Mouse (Mus musculus) heart, embryonic 11.5 days (tissue): ENCODE data around the gene Zcwpw1. TPM values are rescaled to one million over a fixed set of nuclear protein-coding genes. Genes with fewer than 3 reads are reported as not detected.

Source experiments
- ATAC-seq: fragments of 200-750 bp; cut with Nextera tagmentation; replicated peaks from 2 replicates; pipeline ENCODE4 v1.8.0; 2017; ENCODE audit warnings: moderate library complexity; ENCODE audit not compliant: insufficient number of reproducible peaks, low FRiP score, low TSS enrichment
- H3K27ac ChIP-seq: fragments of 300-500 bp; sonication (generic); 2 replicates; pipeline ENCODE4 v1.5.1; 2014; ENCODE audit warnings: mild to moderate bottlenecking, low read depth, low read length
- H3K27me3 ChIP-seq: fragments of 300-500 bp; sonication (generic); 2 replicates; pipeline ENCODE4 v1.6.1; 2014; ENCODE audit warnings: mild to moderate bottlenecking, low read length, mixed read lengths; ENCODE audit not compliant: control insufficient read depth, insufficient read depth
- H3K36me3 ChIP-seq: fragments of 300-500 bp; sonication (generic); 2 replicates; pipeline ENCODE4 v1.6.1; 2014; ENCODE audit warnings: mild to moderate bottlenecking, low read length, moderate library complexity, mixed read lengths; ENCODE audit not compliant: control insufficient read depth, insufficient read depth
- H3K4me1 ChIP-seq: fragments of 300-500 bp; sonication (generic); 2 replicates; pipeline ENCODE4 v1.6.1; 2014; ENCODE audit warnings: low read length; ENCODE audit not compliant: control insufficient read depth, insufficient read depth
- H3K4me2 ChIP-seq: fragments of 300-500 bp; sonication (generic); 2 replicates; pipeline ENCODE4 v1.6.1; 2014; ENCODE audit warnings: mild to moderate bottlenecking, moderate library complexity
- H3K4me3 ChIP-seq: fragments of 300-500 bp; sonication (generic); 2 replicates; pipeline ENCODE4 v1.5.1; 2014; ENCODE audit warnings: low read depth, low read length
- H3K9ac ChIP-seq: fragments of 300-500 bp; sonication (generic); 2 replicates; pipeline ENCODE4 v1.6.1; 2014; ENCODE audit warnings: mild to moderate bottlenecking, low read depth, low read length, moderate library complexity
- H3K9me3 ChIP-seq: fragments of 300-500 bp; sonication (generic); replicated peaks from 2 replicates; pipeline ENCODE4 v1.6.1; 2016; ENCODE audit warnings: low read length; ENCODE audit not compliant: control insufficient read depth
- WGBS: fragments of 180-500 bp; shearing (Covaris S2); extraction: QIAGEN DNeasy Blood & Tissue Kit; methylation state at CpG from one replicate; pipeline ENCODE4 v1.1.7; 2014; ENCODE audit not compliant: insufficient replicate concordance; 5-methylcytosine and 5-hydroxymethylcytosine counted together
- polyA plus RNA-seq: library from polyadenylated mRNA; unstranded; fragments of >200 nt; fragmentation: Nextera tagmentation; extraction: Ambion mirVana; gene quantifications from 2 replicates; pipeline ENCODE4 v1.2.1, GENCODE M21; 2014

Gene Zcwpw1
- 12.4 and 13.7 TPM in 2 replicates for polyA plus RNA-seq

- peaks cover 29% of the 10 kb centered on the region for H3K4me1 ChIP-seq
- peak within 1 kb of the TSS; percentile 88 for H3K4me3 ChIP-seq
- peak within 1 kb of the TSS; percentile 97 for H3K9ac ChIP-seq
- WGBS: under 1% methylated on average over 47 of the region's 48 CpGs
- ATAC-seq: peak; percentile 52
- no peaks in the 10 kb centered on the region for H3K9me3 ChIP-seq
- peak within 1 kb of the TSS; percentile 100 for H3K27ac ChIP-seq
- peaks cover 13% of the 10 kb centered on the region for H3K36me3 ChIP-seq
- no peaks in the 10 kb centered on the region; the same call in 1 of the 2 replicates for H3K27me3 ChIP-seq
- peak within 1 kb of the TSS; percentile 92 for H3K4me2 ChIP-seq
Observed at GRCm38 (mm10) chr5:137787151-137787928, at the start of gene Zcwpw1, which contains the start of gene Mepce. Gene Zcwpw1, plus strand, starts transcription at chr5:137787798. Gene Mepce, minus strand, starts transcription at chr5:137787655.

GRCm38 (mm10) chr5:137738516-137738915, 49.1 kb upstream of the Zcwpw1 start:
- Histone ChIP-seq H3K4me3 (no peak overlapping the region), H3K27me3 (no peaks in the 10 kb centered on the region), H3K9me3 (no peaks in the 10 kb centered on the region), H3K36me3 (no peaks in the 10 kb centered on the region), H3K9ac (0 out of 2 replicates have a peak overlapping the region, but pooled peaks have one; percentile 5), H3K4me2 (no peak overlapping the region; the same call in 1 of the 2 replicates), H3K27ac (no peak overlapping the region), H3K4me1 (peaks cover 14% of the 10 kb centered on the region)
- ATAC-seq: no peak
- 49% methylated on average over 5 of the region's 5 CpGs for WGBS

- H3K4me3 ChIP-seq: no peak overlapping the region
- no peaks in the 10 kb centered on the region for H3K9me3 ChIP-seq
- H3K27ac ChIP-seq: no peak overlapping the region
- no peak overlapping the region for H3K9ac ChIP-seq
- peaks cover 14% of the 10 kb centered on the region for H3K4me1 ChIP-seq
- H3K4me2 ChIP-seq: no peak overlapping the region
- WGBS: 63% methylated on average over 9 of the region's 9 CpGs
- H3K27me3 ChIP-seq: no peaks in the 10 kb centered on the region
- ATAC-seq: no peak
- no peaks in the 10 kb centered on the region for H3K36me3 ChIP-seq
Observed at GRCm38 (mm10) chr5:137739471-137739870, 48.1 kb upstream of the Zcwpw1 start.

- Histone ChIP-seq H3K9me3 (no peaks in the 10 kb centered on the region), H3K4me3 (peak overlapping the region; percentile 69), H3K27me3 (no peaks in the 10 kb centered on the region), H3K4me2 (peak overlapping the region; percentile 95), H3K27ac (no peak overlapping the region), H3K4me1 (peaks cover 17% of the 10 kb centered on the region), H3K9ac (peak overlapping the region; percentile 77), H3K36me3 (no peaks in the 10 kb centered on the region)
- no peak for ATAC-seq
- WGBS: 10% methylated on average over 11 of the region's 11 CpGs
Observed at GRCm38 (mm10) chr5:137740506-137740905, 47.1 kb upstream of the Zcwpw1 start.

GRCm38 (mm10) chr5:137741023-137741931, 46.3 kb upstream of the Zcwpw1 start, which contains the start of gene Nyap1:
Gene Nyap1, minus strand, starts transcription at chr5:137741607.
- no peaks in the 10 kb centered on the region for H3K9me3 ChIP-seq
- peak within 1 kb of the TSS; percentile 66 for H3K27ac ChIP-seq
- H3K9ac ChIP-seq: peak within 1 kb of the TSS; percentile 77
- H3K36me3 ChIP-seq: no peaks in the 10 kb centered on the region
- H3K4me3 ChIP-seq: peak within 1 kb of the TSS; percentile 69
- ATAC-seq: peak; percentile 74
- peaks cover 17% of the 10 kb centered on the region for H3K4me1 ChIP-seq
- whole genome bisulfite sequencing: under 1% methylated on average over 65 of the region's 71 CpGs
- H3K4me2 ChIP-seq: peak within 1 kb of the TSS; percentile 95
- no peaks in the 10 kb centered on the region for H3K27me3 ChIP-seq

GRCm38 (mm10) chr5:137742048-137742447, 45.5 kb upstream of the Zcwpw1 start:
- H3K4me1 ChIP-seq: peaks cover 17% of the 10 kb centered on the region
- H3K36me3 ChIP-seq: no peaks in the 10 kb centered on the region
- H3K27ac ChIP-seq: no peak overlapping the region
- peak overlapping the region; percentile 69 for H3K4me3 ChIP-seq
- no peaks in the 10 kb centered on the region for H3K27me3 ChIP-seq
- H3K9me3 ChIP-seq: no peaks in the 10 kb centered on the region
- H3K4me2 ChIP-seq: peak overlapping the region; percentile 95
- H3K9ac ChIP-seq: peak overlapping the region; percentile 77; the same call in 1 of the 2 replicates
- ATAC-seq: no peak
- 61% methylated on average over 10 of the region's 10 CpGs for WGBS

GRCm38 (mm10) chr5:137742836-137743235, 44.8 kb upstream of the Zcwpw1 start:
- H3K4me3 ChIP-seq: no peak overlapping the region
- H3K9ac ChIP-seq: no peak overlapping the region
- H3K36me3 ChIP-seq: no peaks in the 10 kb centered on the region
- no peaks in the 10 kb centered on the region for H3K9me3 ChIP-seq
- no peak overlapping the region for H3K4me2 ChIP-seq
- no peak overlapping the region for H3K27ac ChIP-seq
- WGBS: 92% methylated on average over 6 of the region's 6 CpGs
- ATAC-seq: no peak
- no peaks in the 10 kb centered on the region for H3K27me3 ChIP-seq
- peaks cover 17% of the 10 kb centered on the region for H3K4me1 ChIP-seq

- ATAC-seq: no peak
- Histone ChIP-seq H3K9me3 (no peaks in the 10 kb centered on the region), H3K27ac (no peak overlapping the region), H3K27me3 (no peaks in the 10 kb centered on the region), H3K4me1 (peaks cover 25% of the 10 kb centered on the region), H3K36me3 (no peaks in the 10 kb centered on the region), H3K4me2 (no peak overlapping the region), H3K9ac (no peak overlapping the region), H3K4me3 (no peak overlapping the region)
- 90% methylated on average over 7 of the region's 7 CpGs for WGBS
Observed at GRCm38 (mm10) chr5:137744197-137744596, 43.4 kb upstream of the Zcwpw1 start.
